Mouse (Mus musculus) ovary, adult 18-20 months (tissue): ENCODE data around the gene Sult1a1.

Source experiments
- DNase-seq: peaks from one replicate; pipeline ENCODE4 v3.0.0; 2022; ENCODE audit warnings: low spot score, mixed read lengths

The Sult1a1 gene

GRCm38 (mm10) chr7:126676207-126676606 is at the start of gene Sult1a1:
Sult1a1 (minus strand) TSS chr7:126676432.
- no peak for DNase-seq

GRCm38 (mm10) chr7:126725667-126726066 is 49.4 kb upstream of the Sult1a1 start:
- DNase-seq, result no peak

GRCm38 (mm10) chr7:126725077-126725476 is 48.8 kb upstream of the Sult1a1 start:
- DNase-seq, result no peak

GRCm38 (mm10) chr7:126721635-126722034 is 45.4 kb upstream of the Sult1a1 start:
- no peak for DNase-seq

- DNase-seq, result no peak
Measured at GRCm38 (mm10) chr7:126718787-126719337, 42.6 kb upstream of the Sult1a1 start.

GRCm38 (mm10) chr7:126717566-126717965 is 41.3 kb upstream of the Sult1a1 start:
- DNase-seq, result no peak

- DNase-seq, result no peak
Measured at GRCm38 (mm10) chr7:126715679-126716078, 39.4 kb upstream of the Sult1a1 start.

- DNase-seq, result no peak
Measured at GRCm38 (mm10) chr7:126711910-126712309, 35.7 kb upstream of the Sult1a1 start.

GRCm38 (mm10) chr7:126710266-126710665 is 34.0 kb upstream of the Sult1a1 start:
- no peak for DNase-seq

- DNase-seq, result no peak
Measured at GRCm38 (mm10) chr7:126708175-126708952, 32.1 kb upstream of the Sult1a1 start.

GRCm38 (mm10) chr7:126707442-126708174 is 31.4 kb upstream of the Sult1a1 start, which contains the start of gene Coro1a:
Coro1a (minus strand) TSS chr7:126707787.
- no peak for DNase-seq

- DNase-seq, result peak; percentile 32
Measured at GRCm38 (mm10) chr7:126704121-126704980, 28.1 kb upstream of the Sult1a1 start.

GRCm38 (mm10) chr7:126703757-126704077 is 27.5 kb upstream of the Sult1a1 start:
- DNase-seq, result no peak

- no peak for DNase-seq
Measured at GRCm38 (mm10) chr7:126702861-126703756, 26.9 kb upstream of the Sult1a1 start.

GRCm38 (mm10) chr7:126702358-126702757 is 26.1 kb upstream of the Sult1a1 start:
- no peak for DNase-seq

- DNase-seq, result no peak
Measured at GRCm38 (mm10) chr7:126701559-126702357, 25.5 kb upstream of the Sult1a1 start.

- DNase-seq, result peak; percentile 52
Measured at GRCm38 (mm10) chr7:126701070-126701469, 24.8 kb upstream of the Sult1a1 start.

- no peak for DNase-seq
Measured at GRCm38 (mm10) chr7:126700063-126701015, 24.1 kb upstream of the Sult1a1 start.

- DNase-seq, result no peak
Measured at GRCm38 (mm10) chr7:126697838-126698237, 21.6 kb upstream of the Sult1a1 start.
